Mouse (Mus musculus) E14TG2a.4 (cell line): ENCODE measurements around the gene Tapbpl.

Experiments
- CTCF ChIP-seq: conservative IDR thresholded peaks from 2 replicates; pipeline ENCODE4 v1.5.1; 2014; ENCODE audit warnings: low read length
- POU5F1 ChIP-seq: IDR thresholded peaks from 2 replicates; pipeline ENCODE4 v1.6.1; 2014; ENCODE audit warnings: low read length, borderline replicate concordance

DNA sequence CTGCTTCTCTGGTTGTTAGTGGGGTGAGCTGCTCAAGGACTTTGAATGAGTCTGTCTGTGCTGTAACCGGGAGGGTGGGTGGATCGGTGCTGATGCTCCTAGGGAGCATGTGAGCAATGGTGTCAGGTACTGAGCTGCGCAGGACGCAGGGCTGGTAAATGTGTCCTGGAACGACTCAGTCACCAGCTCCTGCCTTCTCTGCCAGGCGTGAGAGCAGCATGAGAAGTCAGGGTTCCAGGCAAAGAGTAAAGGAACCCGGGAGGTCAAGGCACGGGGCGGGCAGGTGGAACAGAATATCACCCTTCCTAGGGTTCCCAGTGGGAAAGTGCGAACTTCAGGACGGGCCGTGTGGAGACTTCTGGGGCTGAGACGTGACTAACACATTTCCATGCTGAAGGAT lies 34.4 kb upstream of the Tapbpl start:
- no peak for TF ChIP-seq CTCF
- no peak for TF ChIP-seq POU5F1
